Mouse (Mus musculus) megakaryocyte, embryonic 14.5 days (primary cell): ENCODE results near the gene Zfp457.

Experiments used
- FLI1 ChIP-seq: IDR thresholded peaks from 2 replicates; pipeline ENCODE4 v1.6.1; 2012; ENCODE audit warnings: low read length, inconsistent platforms, mixed read lengths
- GATA1 ChIP-seq: IDR thresholded peaks from 3 replicates; pipeline ENCODE4 v1.6.1; 2012; ENCODE audit warnings: mixed read lengths, low read length, inconsistent platforms, borderline replicate concordance

DNA sequence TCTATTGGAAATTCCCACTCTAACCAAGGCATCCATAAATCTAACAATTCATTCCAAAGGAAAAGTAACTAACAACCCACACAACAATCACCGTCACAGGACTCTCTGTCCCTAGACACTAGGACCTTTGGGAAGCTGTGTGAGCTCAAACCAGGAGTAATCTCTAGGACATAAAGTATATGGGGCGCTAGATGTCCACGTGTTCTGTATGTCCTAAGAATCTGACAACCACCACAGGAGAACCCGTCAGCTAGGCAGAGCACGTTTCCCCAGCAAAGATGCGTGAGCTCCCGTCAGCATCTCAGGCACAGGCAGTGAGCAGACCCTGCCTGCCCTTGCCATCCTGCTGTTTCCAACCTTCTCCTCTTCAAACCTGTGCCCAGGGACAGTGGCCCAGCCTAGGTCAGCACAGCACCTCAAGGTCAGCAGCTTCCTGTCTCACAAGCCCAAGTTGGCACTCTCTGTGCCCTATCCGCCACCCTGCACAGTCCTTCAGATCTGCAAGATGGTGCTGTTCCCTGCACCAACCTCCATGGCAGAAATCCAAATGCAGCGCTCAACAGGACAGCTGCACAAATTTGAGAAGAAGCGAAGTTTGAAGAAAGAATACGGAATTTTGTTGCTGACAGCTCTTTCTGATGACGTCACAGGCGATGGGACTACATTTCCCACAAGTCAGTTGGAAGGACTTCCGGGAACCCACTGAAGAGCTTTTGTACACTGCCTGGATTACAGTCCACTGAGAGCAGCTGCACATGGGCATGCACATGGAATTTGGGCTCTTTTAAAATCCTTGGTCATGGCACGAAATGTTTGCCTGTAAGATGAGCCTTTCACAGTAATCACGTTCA is at the start of gene Zfp457:
- TF ChIP-seq GATA1 (no peak), FLI1 (no peak)
